Mouse (Mus musculus): ENCODE measurements at regions not wholly inside any gene's neighbourhood (a gene's known extent, or its start where the extent isn't known, plus 50 kb on each side); places are given as distances from the start of the nearest gene placed in this dataset.

GRCm38 (mm10) chr6:24269633-24270032 is 101.7 kb upstream of the Slc13a1 start:
- DNase-seq (ENCODE audit: extremely low read depth, insufficient read length, low spot score): no peak

- no peak for DNase-seq (ENCODE audit: extremely low read depth, insufficient read length, low spot score)
Observed at GRCm38 (mm10) chr6:24263796-24264195, 95.9 kb upstream of the Slc13a1 start.

GRCm38 (mm10) chr6:24262578-24262977 is 94.7 kb upstream of the Slc13a1 start:
- no peak for DNase-seq (ENCODE audit: extremely low read depth, insufficient read length, low spot score)

GRCm38 (mm10) chr6:24245591-24245990 is 77.7 kb upstream of the Slc13a1 start:
- DNase-seq (ENCODE audit: extremely low read depth, insufficient read length, low spot score): no peak

- no peak for DNase-seq (ENCODE audit: extremely low read depth, insufficient read length, low spot score)
Observed at GRCm38 (mm10) chr6:24238541-24238940, 70.6 kb upstream of the Slc13a1 start.

- no peak for DNase-seq (ENCODE audit: extremely low read depth, insufficient read length, low spot score)
Observed at GRCm38 (mm10) chr6:24238054-24238453, 70.2 kb upstream of the Slc13a1 start.

GRCm38 (mm10) chr6:24233626-24234025 is 65.7 kb upstream of the Slc13a1 start:
- no peak for DNase-seq (ENCODE audit: extremely low read depth, insufficient read length, low spot score)

- DNase-seq (ENCODE audit: extremely low read depth, insufficient read length, low spot score): no peak
Observed at GRCm38 (mm10) chr6:24220589-24220988, 52.7 kb upstream of the Slc13a1 start.

GRCm38 (mm10) chr6:24219882-24220522 is 52.1 kb upstream of the Slc13a1 start:
- no peak for DNase-seq (ENCODE audit: extremely low read depth, insufficient read length, low spot score)

Measured in 3134 (cell line).